Mouse (Mus musculus): ENCODE measurements around the gene Tsga13. TPM values are rescaled to one million over a fixed set of nuclear protein-coding genes. Genes with fewer than 3 reads are reported as not detected.
A peak's percentile ranks its signal among the peaks of the same experiment; 100 is the strongest.

Gene Tsga13
- total RNA-seq (2021) = not detected in 2 replicates
- long read RNA-seq = 0 reads

GRCm38 (mm10) chr6:30915473-30915872 lies at the start of gene Tsga13:
Gene Tsga13 (minus strand): TSS chr6:30915573.
- no peak for DNase-seq

- DNase-seq = peak; percentile 55
These were observed 43.6 kb upstream of the Tsga13 start, which contains the start of gene Klf14 for GRCm38 (mm10) chr6:30958736-30959540. Gene Klf14 (minus strand): TSS chr6:30959078.

- peak; percentile 18 for DNase-seq
These were observed 42.7 kb upstream of the Tsga13 start for GRCm38 (mm10) chr6:30957784-30958735.

GRCm38 (mm10) chr6:30939264-30939663 lies 23.9 kb upstream of the Tsga13 start:
- no peak for DNase-seq

- no peak for DNase-seq
These were observed 7.4 kb upstream of the Tsga13 start for GRCm38 (mm10) chr6:30922821-30923220.

- DNase-seq = no peak
These were observed 6.5 kb upstream of the Tsga13 start for GRCm38 (mm10) chr6:30921826-30922225.

- DNase-seq = no peak
These were observed 5.7 kb upstream of the Tsga13 start for GRCm38 (mm10) chr6:30920834-30921675.

GRCm38 (mm10) chr6:30907970-30908369 lies 7.4 kb downstream of the Tsga13 start:
- DNase-seq = no peak

- DNase-seq = no peak
These were observed 10.5 kb downstream of the Tsga13 start for GRCm38 (mm10) chr6:30904911-30905310.

GRCm38 (mm10) chr6:30904033-30904432 lies 11.3 kb downstream of the Tsga13 start:
- no peak for DNase-seq

GRCm38 (mm10) chr6:30897520-30897919 lies 17.9 kb downstream of the Tsga13 start:
- no peak for DNase-seq

- no peak for DNase-seq
These were observed 18.4 kb downstream of the Tsga13 start for GRCm38 (mm10) chr6:30896986-30897327.

GRCm38 (mm10) chr6:30896195-30896985 lies 19.0 kb downstream of the Tsga13 start, which contains the start of gene Copg2:
Gene Copg2 (minus strand): TSS chr6:30896794.
- DNase-seq = peak; percentile 97

- no peak for DNase-seq
These were observed 19.6 kb downstream of the Tsga13 start for GRCm38 (mm10) chr6:30895819-30896194.

- no peak for DNase-seq
These were observed 22.3 kb downstream of the Tsga13 start for GRCm38 (mm10) chr6:30893081-30893480.

GRCm38 (mm10) chr6:30891761-30892160 lies 23.6 kb downstream of the Tsga13 start:
- no peak for DNase-seq

GRCm38 (mm10) chr6:30884856-30885255 lies 30.5 kb downstream of the Tsga13 start:
- no peak for DNase-seq

- no peak for DNase-seq
These were observed 31.9 kb downstream of the Tsga13 start for GRCm38 (mm10) chr6:30883491-30883890.

- DNase-seq = no peak
These were observed 38.7 kb downstream of the Tsga13 start for GRCm38 (mm10) chr6:30876661-30877060.

GRCm38 (mm10) chr6:30866501-30866900 lies 48.9 kb downstream of the Tsga13 start:
- no peak for DNase-seq

- no peak for DNase-seq
These were observed 50.2 kb downstream of the Tsga13 start for GRCm38 (mm10) chr6:30865031-30865678.

Data from adrenal gland, postnatal 25 days (tissue).